Mouse (Mus musculus) lung, postnatal 25 days (tissue): Measurements from ENCODE around the gene Rplp0.
"Not testable (repeated sequence)": the region's sequence is repeated elsewhere in the genome, so short reads cannot be mapped to it uniquely, and the experiment has no call there.

Source experiments
- DNase-seq: peaks from one replicate; pipeline ENCODE4 v3.0.0; 2022; ENCODE audit warnings: low spot score

Rplp0 gene

GRCm38 (mm10) chr5:115551386-115551785, 7.9 kb upstream of the Rplp0 start:
- no peak for DNase-seq

- DNase-seq: no peak
Measured at GRCm38 (mm10) chr5:115551799-115552198, 7.5 kb upstream of the Rplp0 start.

GRCm38 (mm10) chr5:115553801-115554420, 5.4 kb upstream of the Rplp0 start:
- DNase-seq: no peak

GRCm38 (mm10) chr5:115554536-115555291, 4.6 kb upstream of the Rplp0 start:
- DNase-seq: no peak

GRCm38 (mm10) chr5:115556217-115556616, 3.0 kb upstream of the Rplp0 start:
- peak; percentile 84 for DNase-seq

- DNase-seq: no peak
Measured at GRCm38 (mm10) chr5:115558182-115558794, 979 bp upstream of the Rplp0 start.

- no peak for DNase-seq
Measured at GRCm38 (mm10) chr5:115560336-115560905, 1.2 kb downstream of the Rplp0 start.

- DNase-seq: no peak
Measured at GRCm38 (mm10) chr5:115563771-115564585, 4.7 kb downstream of the Rplp0 start.

GRCm38 (mm10) chr5:115564737-115565393, 5.6 kb downstream of the Rplp0 start, which contains the start of gene Gcn1l1:
Gene Gcn1l1 (plus strand): TSS chr5:115565254.
- DNase-seq: peak; percentile 76

GRCm38 (mm10) chr5:115565403-115565802, 6.1 kb downstream of the Rplp0 start:
- no peak for DNase-seq

- no peak for DNase-seq
Measured at GRCm38 (mm10) chr5:115568681-115569080, 9.4 kb downstream of the Rplp0 start.

- no peak for DNase-seq
Measured at GRCm38 (mm10) chr5:115569308-115569707, 10.0 kb downstream of the Rplp0 start.

- no peak for DNase-seq
Measured at GRCm38 (mm10) chr5:115569721-115570120, 10.5 kb downstream of the Rplp0 start.

GRCm38 (mm10) chr5:115571086-115571485, 11.8 kb downstream of the Rplp0 start:
- no peak for DNase-seq

- DNase-seq: peak; percentile 76
Measured at GRCm38 (mm10) chr5:115572679-115573535, 13.6 kb downstream of the Rplp0 start.

GRCm38 (mm10) chr5:115574992-115575391, 15.7 kb downstream of the Rplp0 start:
- DNase-seq: no peak

- not testable (repeated sequence) for DNase-seq
Measured at GRCm38 (mm10) chr5:115577686-115578085, 18.4 kb downstream of the Rplp0 start.

- no peak for DNase-seq
Measured at GRCm38 (mm10) chr5:115578922-115579321, 19.7 kb downstream of the Rplp0 start.

- DNase-seq: no peak
Measured at GRCm38 (mm10) chr5:115579363-115579762, 20.1 kb downstream of the Rplp0 start.
